Mouse (Mus musculus): ENCODE measurements around the gene Zfp825. TPM values are rescaled to one million over a fixed set of nuclear protein-coding genes. Genes with fewer than 3 reads are reported as not detected.
"Not testable (repeated sequence)": the region's sequence is repeated elsewhere in the genome, so short reads cannot be mapped to it uniquely, and the experiment has no call there.

Gene Zfp825
- polyA plus RNA-seq, 1 experiment from 2014 or later: 25.9 TPM

GRCm38 (mm10) chr13:74471468-74471867 lies 22.3 kb downstream of the Zfp825 start:
- H3K4me1 ChIP-seq; H3K9me3 ChIP-seq; H3K36me3 ChIP-seq (replicated peaks); DNase-seq (ENCODE audit: low spot score); H3K4me3 ChIP-seq; H3K27me3 ChIP-seq (replicated peaks; ENCODE audit: low read depth, poor library complexity, severe bottlenecking); H3K27ac ChIP-seq (replicated peaks): not testable (repeated sequence)
- WGBS: 88% methylated on average over 2 of the region's 2 CpGs

DNA sequence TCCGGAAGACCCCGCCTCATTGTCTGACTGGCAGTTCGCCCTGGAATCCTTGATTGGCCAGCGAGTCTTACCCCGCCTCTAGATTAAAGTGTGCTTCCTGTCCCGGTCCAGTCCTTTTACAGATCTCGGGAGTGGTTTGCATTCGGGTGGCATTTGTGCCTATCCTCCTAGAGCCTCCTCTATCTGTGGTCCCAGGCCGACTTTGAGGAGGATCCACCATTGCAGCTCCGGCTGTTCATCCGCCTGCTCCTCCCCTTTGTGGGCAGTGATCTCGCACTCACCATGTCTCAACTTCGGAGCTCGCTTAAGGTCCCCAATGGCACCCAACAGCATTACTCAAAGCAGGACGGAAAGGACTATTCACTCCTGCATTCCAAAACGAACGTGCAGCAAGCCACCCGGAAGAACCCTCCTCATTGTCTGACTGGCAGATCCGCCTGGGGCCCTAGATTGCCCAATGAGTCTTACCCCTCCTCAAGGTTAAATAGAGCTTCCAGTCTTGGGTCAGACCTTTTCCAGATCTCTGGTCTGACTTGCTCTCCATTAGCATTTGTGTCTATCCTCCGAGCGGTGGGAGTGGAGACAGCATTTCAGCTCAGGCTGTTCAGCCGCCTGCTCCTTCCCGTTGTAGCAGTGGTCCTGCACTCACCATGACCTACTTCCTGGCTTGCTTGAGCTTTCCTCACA lies 30.9 kb downstream of the Zfp825 start:
- peaks cover 6% of the 10 kb centered on the region; the same call in 1 of the 2 replicates for H3K4me1 ChIP-seq
- peak overlapping the region; percentile 69 for H3K4me3 ChIP-seq
- H3K36me3 ChIP-seq (replicated peaks): peaks cover 8% of the 10 kb centered on the region; the same call in 1 of the 2 replicates
- H3K9me3 ChIP-seq: no peaks in the 10 kb centered on the region
- WGBS: under 1% methylated on average over 23 of the region's 23 CpGs
- peak overlapping the region; percentile 89 for H3K27ac ChIP-seq (replicated peaks)
- no peaks in the 10 kb centered on the region for H3K27me3 ChIP-seq (replicated peaks; ENCODE audit: low read depth, poor library complexity, severe bottlenecking)
- DNase-seq (ENCODE audit: low spot score): peak; percentile 84

GRCm38 (mm10) chr13:74462318-74462698 lies 31.5 kb downstream of the Zfp825 start:
- H3K4me1 ChIP-seq; H3K36me3 ChIP-seq (replicated peaks); DNase-seq (ENCODE audit: low spot score); H3K27me3 ChIP-seq (replicated peaks; ENCODE audit: low read depth, poor library complexity, severe bottlenecking); H3K9me3 ChIP-seq: not testable (repeated sequence)
- peak overlapping the region; percentile 69 for H3K4me3 ChIP-seq
- 4% methylated on average over 7 of the region's 7 CpGs for WGBS
- peak overlapping the region; percentile 89 for H3K27ac ChIP-seq (replicated peaks)

GRCm38 (mm10) chr13:74439895-74440294 lies 53.9 kb downstream of the Zfp825 start:
- Histone ChIP-seq H3K27me3 (replicated peaks; ENCODE audit: low read depth, poor library complexity, severe bottlenecking) (no peaks in the 10 kb centered on the region), H3K9me3 (peaks cover 63% of the 10 kb centered on the region), H3K4me3 (no peak overlapping the region), H3K4me1 (no peaks in the 10 kb centered on the region), H3K27ac (replicated peaks) (no peak overlapping the region), H3K36me3 (replicated peaks) (peaks cover 36% of the 10 kb centered on the region)
- 22% methylated on average over 19 of the region's 19 CpGs for WGBS
- DNase-seq (ENCODE audit: low spot score): no peak

Other genes with a start within 250 kb of the Zfp825 start
- 1.1 and 1.5 TPM in 2 replicates for gene Ahrr, start 201.7 kb downstream of the Zfp825 start, polyA plus RNA-seq (2016; fragmentation: Nextera tagmentation; extraction: Ambion mirVana)
- 128 and 135 TPM in 2 replicates for gene Pdcd6, start 176.4 kb downstream of the Zfp825 start, polyA plus RNA-seq (2016; fragmentation: Nextera tagmentation; extraction: Ambion mirVana)
- gene Sdha, start 143.7 kb downstream of the Zfp825 start, polyA plus RNA-seq (2016; fragmentation: Nextera tagmentation; extraction: Ambion mirVana): 252 and 254 TPM in 2 replicates
- 55.8 and 59.1 TPM in 2 replicates for gene Ccdc127, start 143.7 kb downstream of the Zfp825 start, polyA plus RNA-seq (2016; fragmentation: Nextera tagmentation; extraction: Ambion mirVana)
- gene Lrrc14b, start 130.0 kb downstream of the Zfp825 start, polyA plus RNA-seq (2016; fragmentation: Nextera tagmentation; extraction: Ambion mirVana): not detected in 2 replicates
- 6.4 and 6.9 TPM in 2 replicates for gene Zfp72, start 103.2 kb downstream of the Zfp825 start, polyA plus RNA-seq (2016; fragmentation: Nextera tagmentation; extraction: Ambion mirVana)
- gene Ftl1-ps1, start 94.3 kb downstream of the Zfp825 start, polyA plus RNA-seq (2016; fragmentation: Nextera tagmentation; extraction: Ambion mirVana): 88.2 and 91.3 TPM in 2 replicates
- gene Erap1, start 145.6 kb upstream of the Zfp825 start, polyA plus RNA-seq (2016; fragmentation: Nextera tagmentation; extraction: Ambion mirVana): 3.0 and 3.8 TPM in 2 replicates

All from embryonic facial prominence, embryonic 10.5 days (tissue).